Mouse (Mus musculus) kidney, postnatal 36 days (tissue): ENCODE measurements at regions not wholly inside any gene's neighbourhood (a gene's known extent, or its start where the extent isn't known, plus 50 kb on each side); places are given as distances from the start of the nearest gene placed in this dataset.

Source experiments
- DNase-seq, 2 experiments: peaks; one replicate each; pipeline ENCODE4 v3.0.0; 2021 to 2022; ENCODE audit warnings: mixed read lengths in 2 of 2

- DNase-seq: no peak
Measured at GRCm38 (mm10) chr13:30085446-30085845, 50.8 kb upstream of the Mboat1 start.

DNA sequence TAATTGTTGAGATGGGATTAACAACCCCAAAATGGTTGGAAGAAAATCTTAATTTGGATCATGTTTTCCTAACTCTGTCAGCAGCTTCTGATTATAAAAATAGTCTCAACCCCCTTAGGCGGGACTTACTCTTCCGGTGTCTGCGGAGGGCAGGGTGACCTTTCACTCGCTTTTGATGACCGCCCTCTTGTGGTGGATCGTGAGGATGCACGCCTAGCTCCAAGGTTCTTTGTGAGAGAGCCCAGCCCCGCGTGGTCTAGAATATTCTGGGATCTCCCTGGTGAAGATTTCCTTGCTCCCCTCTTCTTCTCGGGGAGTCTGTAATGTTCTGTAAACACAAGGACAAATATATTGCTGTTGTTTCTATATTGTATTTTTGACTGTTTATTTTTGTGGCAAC lies 51.3 kb upstream of the Mboat1 start:
- DNase-seq: peak; percentile 85 to 92

DNA sequence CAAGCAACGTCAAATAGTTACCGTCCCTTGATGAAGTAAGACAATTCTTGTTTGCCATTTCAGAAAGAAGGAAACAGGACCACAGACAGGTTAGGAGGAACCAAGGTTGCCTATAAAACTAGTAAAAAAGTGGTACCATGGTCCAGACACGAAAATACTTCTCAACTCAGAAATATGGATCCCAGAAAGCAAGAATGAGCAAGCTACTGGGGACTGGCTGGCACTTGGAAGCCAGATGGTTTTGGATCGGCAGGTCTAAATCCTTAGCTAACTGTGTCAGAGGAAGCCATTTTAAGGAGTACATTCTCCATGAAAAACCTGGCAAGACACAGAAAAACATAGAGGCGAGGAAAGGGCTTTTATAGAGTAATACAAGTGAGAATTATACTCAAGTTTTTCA lies 51.9 kb upstream of the Mboat1 start:
- no peak for DNase-seq

DNA sequence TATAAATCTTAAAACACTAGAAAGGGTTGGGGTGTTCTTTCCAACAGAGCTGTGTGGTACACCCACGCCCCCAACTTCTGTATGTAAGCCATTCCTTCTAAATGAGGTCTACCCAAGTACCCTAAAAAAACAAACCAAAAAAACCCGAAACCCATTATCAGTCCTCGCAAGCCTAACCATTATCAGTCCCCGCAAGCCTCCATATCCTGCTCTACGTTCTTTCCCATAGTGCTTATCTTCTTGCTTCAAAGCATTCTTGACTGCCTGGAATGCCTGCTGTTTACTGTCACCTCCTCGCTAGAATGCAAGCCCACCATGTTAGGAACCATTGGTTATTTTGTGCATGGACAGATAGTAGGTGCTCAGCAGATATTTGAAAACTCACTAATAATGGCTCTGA lies 52.3 kb upstream of the Mboat1 start:
- DNase-seq: no peak

DNA sequence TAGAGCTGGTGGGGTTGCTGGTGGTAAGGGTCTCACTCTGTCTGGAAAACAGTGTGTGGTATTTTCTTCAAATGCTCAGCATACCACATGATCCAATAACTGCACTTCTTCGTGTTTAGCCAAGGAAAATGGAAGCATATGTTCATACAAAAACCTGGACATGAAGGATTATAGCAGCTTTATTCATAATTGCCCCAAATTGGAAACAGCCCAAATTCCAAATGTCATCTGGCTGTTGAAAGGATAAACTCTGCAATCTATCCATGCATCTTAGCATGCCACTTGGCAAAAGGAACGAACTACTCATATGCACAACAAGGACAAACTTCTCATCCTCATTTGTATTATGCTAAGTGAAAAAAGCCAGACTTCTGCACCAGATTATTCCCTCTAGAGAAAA lies 53.5 kb upstream of the Mboat1 start:
- no peak for DNase-seq

DNA sequence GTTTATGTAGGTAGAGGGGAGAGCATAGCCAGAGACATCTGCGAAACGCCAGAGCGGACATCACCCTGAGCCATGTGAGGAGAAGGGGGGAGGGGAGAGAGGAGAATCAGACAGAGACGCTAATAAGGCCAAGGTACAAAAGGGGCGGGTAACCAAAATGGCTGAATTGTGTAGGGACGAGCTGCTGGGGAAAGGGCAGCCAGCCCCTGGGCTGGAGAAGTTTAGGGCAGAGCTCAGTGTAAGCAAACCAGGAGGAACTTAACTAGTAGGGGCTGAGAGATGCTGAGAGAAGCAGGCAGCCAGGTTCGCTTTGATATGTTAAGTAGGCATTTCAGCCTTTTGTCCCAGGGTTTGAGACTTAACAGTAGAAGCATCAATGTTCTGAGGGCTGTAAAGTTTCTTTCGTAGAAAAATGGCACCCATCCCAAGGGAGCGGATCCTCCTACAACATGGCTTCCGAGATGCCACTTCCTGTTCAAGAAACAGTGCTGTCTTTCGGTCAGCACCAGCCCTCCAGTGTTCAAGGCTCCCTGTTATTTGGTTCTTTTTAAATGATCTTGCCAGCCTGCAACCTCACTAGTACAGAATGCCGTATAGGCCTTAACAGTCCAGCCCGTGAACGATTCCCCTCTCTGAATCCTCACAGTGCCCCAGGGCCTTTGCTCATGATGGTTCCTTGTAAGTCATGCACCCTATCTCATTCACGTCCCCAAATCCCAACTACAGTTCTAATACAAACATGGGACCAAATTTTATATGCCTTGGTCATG lies 55.4 kb upstream of the Mboat1 start:
- DNase-seq: peak; percentile 54 to 55

DNA sequence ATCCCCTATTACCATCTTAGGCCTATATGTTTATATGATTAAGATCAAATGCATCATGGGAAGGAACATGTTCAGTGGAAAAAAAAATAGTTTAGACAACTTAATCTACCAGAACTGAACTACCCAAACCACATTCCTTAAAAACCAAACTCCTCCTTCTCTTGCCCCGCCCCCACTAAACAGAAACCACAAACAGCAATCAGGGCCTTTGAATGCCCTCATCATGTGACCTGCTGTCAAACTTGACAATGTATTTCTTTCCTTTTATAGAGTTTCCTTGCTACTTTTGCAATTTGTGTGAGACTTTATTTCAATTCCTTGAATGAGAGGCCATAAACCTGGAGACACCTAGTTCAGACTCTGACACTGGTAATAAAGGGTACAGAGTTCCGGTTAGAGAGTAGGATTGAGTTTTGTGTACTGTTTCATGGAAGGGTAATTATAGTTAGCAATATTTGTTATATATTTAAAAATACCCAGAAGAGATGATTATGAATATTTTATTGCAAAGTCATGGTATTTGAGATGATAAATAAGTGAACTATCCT lies 61.7 kb upstream of the Mboat1 start:
- DNase-seq: no peak

GRCm38 (mm10) chr13:30074069-30074468 lies 62.2 kb upstream of the Mboat1 start:
- DNase-seq: no peak

- no peak for DNase-seq
Measured at GRCm38 (mm10) chr13:30069397-30069796, 66.9 kb upstream of the Mboat1 start.

DNA sequence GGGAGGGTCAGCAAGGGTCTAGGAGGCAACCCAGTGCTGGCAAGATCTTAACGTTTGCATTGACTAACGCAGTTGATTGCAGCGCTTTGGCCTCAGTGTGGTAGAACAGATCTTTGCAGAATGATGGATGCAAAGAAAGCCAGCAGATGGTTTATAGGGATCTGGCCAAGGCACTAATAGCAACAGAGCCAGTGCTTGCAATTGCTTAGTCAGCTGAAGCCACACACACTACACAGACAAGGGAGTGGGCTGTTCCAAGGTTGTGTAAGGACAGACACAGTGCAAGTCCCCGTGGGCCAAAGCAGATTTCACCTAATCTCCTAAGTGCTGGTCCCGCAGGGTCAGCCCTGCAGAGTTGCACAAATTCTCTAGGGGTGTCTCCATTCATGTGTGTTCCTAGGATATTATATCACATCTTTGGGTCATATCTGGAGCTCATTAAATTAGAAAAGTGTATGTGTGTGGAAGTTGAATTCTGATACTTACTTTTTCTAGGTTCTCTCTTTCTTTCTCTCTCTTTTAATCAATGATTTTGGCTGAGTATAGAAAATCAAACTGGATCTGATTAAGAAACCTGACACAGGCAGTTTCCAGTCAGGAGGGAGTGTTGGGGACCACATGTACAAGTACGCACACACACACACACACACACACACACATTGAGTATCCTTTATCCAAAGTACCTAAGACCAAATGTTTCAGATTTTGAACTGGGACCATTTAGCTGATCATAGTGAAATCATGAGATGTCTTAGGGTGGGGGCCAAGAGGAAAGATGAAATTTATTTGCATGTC lies 68.5 kb upstream of the Mboat1 start:
- DNase-seq: no peak

DNA sequence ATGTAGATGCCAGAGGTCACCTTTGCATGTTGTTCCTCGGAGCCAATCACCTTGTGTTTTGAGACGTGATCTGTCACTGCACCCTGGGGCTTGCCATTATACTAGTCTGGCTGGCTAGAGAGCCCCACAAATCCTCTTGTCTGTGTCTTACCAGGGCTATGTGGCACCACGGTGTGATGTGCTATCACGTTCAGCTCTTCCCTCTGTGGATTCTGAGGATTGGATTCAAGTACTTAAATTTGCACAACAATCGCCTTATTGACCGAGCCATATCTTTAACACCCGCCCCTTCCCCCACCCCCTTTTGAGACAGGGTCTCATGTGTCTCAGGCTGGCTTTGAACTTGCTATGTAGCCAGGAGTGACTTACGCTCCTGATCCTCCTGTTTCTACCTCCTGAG lies 70.8 kb upstream of the Mboat1 start:
- DNase-seq: no peak

GRCm38 (mm10) chr13:30063741-30064140 lies 72.5 kb upstream of the Mboat1 start:
- no peak for DNase-seq

- no peak for DNase-seq
Measured at GRCm38 (mm10) chr13:30062285-30062684, 74.0 kb upstream of the Mboat1 start.

DNA sequence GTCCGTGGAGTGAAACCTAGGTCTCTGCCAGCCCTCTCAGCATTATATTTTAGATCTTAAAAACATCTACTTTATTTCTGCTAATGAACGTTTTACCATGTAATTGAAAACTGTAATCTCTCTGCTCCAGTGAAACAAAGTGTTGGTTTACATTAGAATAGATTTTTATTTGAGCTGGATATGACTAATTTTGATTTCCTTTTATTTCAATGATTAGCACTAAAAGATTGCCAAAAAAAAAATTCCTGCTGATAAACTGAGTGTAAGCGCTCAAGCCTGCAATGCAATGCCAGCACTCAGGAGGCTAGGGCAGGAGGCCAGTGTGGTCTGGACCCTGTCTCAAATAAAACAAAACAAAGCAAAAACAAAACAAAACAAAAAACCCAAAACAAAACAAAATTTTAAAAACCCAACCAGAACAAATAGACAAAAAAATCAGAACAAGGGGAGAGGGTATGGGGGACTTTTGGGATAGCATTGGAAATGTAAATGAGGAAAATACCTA lies 69.3 kb upstream of the E2f3 start:
- DNase-seq: no peak

DNA sequence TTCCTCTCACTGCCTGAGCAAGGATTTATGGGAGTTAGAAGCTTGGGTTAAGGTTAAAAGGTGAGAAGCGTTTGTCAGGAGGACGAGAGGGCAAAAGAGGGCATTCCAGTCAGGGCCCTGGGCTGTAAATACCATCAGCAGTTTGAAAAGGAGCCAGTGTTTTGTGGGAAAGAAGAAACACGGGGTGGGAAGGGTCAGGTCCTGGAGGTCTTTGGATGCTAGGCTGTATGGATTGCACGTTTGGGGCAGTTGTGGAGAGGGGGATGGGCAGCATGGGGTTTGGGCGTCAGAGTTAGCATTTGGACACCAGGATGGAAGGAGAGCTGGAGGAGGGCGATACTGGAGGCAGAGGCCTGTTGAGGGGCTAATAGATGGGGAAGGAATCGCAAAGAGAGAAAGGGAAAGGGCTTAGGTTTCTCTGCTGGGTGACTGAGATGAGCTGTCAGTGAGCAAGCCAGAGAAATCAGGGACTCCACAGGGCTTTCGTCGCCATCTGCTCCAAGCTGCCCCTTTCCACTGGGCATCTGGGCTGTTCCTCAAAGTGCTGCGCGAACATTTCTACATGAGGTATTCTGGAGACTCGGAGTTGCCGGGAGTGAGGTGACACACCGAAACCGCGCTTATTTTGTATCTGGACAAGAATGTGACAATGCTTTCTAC lies 66.2 kb upstream of the E2f3 start:
- DNase-seq: peak; percentile 2 to 4

- DNase-seq: no peak
Measured at GRCm38 (mm10) chr13:30050745-30051508, 65.1 kb upstream of the E2f3 start.

GRCm38 (mm10) chr13:30048260-30048859 lies 62.5 kb upstream of the E2f3 start:
- no peak for DNase-seq

DNA sequence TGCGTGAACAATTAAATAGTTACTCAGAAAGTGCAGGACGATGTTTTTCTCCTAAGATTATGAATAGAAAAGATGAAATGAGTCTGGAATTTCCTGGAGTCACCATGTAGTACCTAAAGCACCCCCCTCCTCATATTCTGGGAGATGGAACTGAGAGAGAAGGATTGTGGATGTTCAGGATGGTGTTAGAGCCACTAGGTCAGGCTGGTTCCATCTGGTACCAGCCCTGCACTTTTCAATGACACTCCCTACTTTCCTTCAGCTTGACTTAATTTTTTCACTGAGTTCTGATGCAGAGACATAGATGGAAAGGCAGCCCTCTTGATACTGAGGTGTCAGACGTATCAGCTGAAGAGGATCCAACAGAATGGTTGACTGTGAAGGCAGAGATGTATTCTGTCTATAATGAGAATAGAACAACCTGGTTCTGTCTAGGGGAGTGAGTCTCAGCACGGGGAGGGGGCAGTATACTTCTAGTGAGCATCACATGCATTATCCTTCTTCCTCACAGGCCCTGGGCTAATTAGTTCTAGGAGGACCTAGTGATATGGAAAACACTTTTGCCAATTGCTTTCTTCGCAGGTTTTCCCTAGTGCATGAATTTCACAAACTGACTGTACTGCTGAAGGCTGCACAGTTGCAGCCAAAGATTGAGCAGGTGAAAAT lies 60.8 kb upstream of the E2f3 start:
- DNase-seq: no peak

DNA sequence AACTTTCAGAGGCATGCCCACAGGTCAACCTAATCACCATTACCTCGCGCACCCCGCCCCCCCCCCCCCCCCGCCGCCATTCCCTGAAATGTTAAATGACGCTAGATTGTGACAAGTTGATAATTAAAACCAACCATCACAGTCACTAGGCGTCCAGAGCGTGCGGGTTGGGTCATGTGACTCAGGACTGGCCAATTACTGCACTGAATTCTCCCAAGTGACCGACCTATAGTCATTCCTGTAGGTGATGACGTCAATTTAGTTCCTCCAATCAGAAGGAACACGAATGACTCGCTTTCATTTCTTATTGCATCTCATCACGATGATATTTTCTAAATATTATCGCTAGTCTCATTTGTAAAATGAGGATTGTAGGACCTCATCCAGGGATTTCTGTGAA lies 60.2 kb upstream of the E2f3 start:
- no peak for DNase-seq

GRCm38 (mm10) chr13:30045225-30045624 lies 59.4 kb upstream of the E2f3 start:
- no peak for DNase-seq

- DNase-seq: no peak
Measured at GRCm38 (mm10) chr13:30044790-30045189, 58.9 kb upstream of the E2f3 start.
